Mouse (Mus musculus) cerebellum, adult 2 months (tissue): ENCODE results near the gene Nudt7.

ENCODE experiments used
- CTCF ChIP-seq: fragments of 200-500 bp; IDR thresholded peaks from 2 replicates; pipeline ENCODE4 v1.5.1; 2011; ENCODE audit warnings: low read depth, mild to moderate bottlenecking, control low read depth, low read length, moderate library complexity, borderline replicate concordance; ENCODE audit not compliant: insufficient read depth
- POLR2A ChIP-seq: fragments of 200-500 bp; IDR thresholded peaks from 2 replicates; pipeline ENCODE4 v1.6.1; 2011; ENCODE audit warnings: low read length, control low read depth, borderline replicate concordance; ENCODE audit not compliant: insufficient read depth

DNA sequence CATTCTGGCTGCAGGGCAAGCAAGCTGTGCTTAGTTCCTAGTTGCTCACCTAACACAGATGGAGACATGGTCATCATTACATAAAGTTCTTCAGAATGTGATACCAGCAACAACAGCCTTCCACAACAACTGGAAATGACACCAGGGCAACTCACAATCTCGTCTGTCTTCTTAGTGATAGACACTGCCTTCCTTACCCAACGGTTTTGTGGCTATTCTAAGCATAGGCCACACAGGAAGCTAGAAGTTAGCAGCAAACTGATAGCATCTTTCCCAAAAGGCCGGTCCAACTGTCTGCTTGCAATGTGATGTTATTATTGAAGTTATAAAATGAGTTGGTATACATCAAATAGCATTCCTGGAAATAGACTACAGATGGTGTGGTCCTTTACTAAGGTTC, 9.7 kb upstream of the Nudt7 start:
- TF ChIP-seq CTCF (no peak), POLR2A (no peak)
